Mouse (Mus musculus) gastrocnemius, postnatal 25 days (tissue): ENCODE data around the gene Sprr2a1. TPM values are rescaled to one million over a fixed set of nuclear protein-coding genes. Genes with fewer than 3 reads are reported as not detected.

Experiments used
- total RNA-seq, 2 experiments: library from RNA; stranded (reverse); gene quantifications; 1 replicate in 1 of 2; 2 replicates in 1 of 2; pipeline ENCODE4 v1.2.3; 2021

Sprr2a1 gene
- total RNA-seq, 2 experiments from 2014 or later: not detected

Other genes with a start within 250 kb of the Sprr2a1 start
- not detected for gene Pglyrp3, start 201.2 kb upstream of the Sprr2a1 start, total RNA-seq
- gene Lor, start 132.7 kb upstream of the Sprr2a1 start, total RNA-seq: not detected
- gene Prr9, start 91.9 kb upstream of the Sprr2a1 start, total RNA-seq: not detected
- not detected for gene Lelp1, start 73.1 kb upstream of the Sprr2a1 start, total RNA-seq
- gene Sprr2a2, start 121 bp downstream of the Sprr2a1 start, total RNA-seq: not detected
- not detected for gene Sprr2a3, start 69.6 kb downstream of the Sprr2a1 start, total RNA-seq
- gene Sprr2b, start 100.8 kb downstream of the Sprr2a1 start, total RNA-seq: not detected
- not detected for gene Sprr2d, start 123.3 kb downstream of the Sprr2a1 start, total RNA-seq
- gene Sprr2e, start 136.3 kb downstream of the Sprr2a1 start, total RNA-seq: not detected
- not detected for gene Sprr2f, start 149.4 kb downstream of the Sprr2a1 start, total RNA-seq
- not detected for gene Sprr2h, start 169.9 kb downstream of the Sprr2a1 start, total RNA-seq
- not detected for gene Sprr2i, start 192.2 kb downstream of the Sprr2a1 start, total RNA-seq
- gene Sprr2j-ps, start 202.3 kb downstream of the Sprr2a1 start, total RNA-seq: not detected
- 1 to 10 TPM; 1.4 to 4.3 TPM for gene Gm9774, start 213.6 kb downstream of the Sprr2a1 start, total RNA-seq
- not detected for gene Sprr2k, start 216.8 kb downstream of the Sprr2a1 start, total RNA-seq
- gene Sprr1b, start 223.0 kb downstream of the Sprr2a1 start, total RNA-seq: not detected
- not detected for gene Sprr3, start 242.9 kb downstream of the Sprr2a1 start, total RNA-seq